Mouse (Mus musculus) myocyte (in vitro differentiated cells): ENCODE results near the gene Adpgk. TPM values are rescaled to one million over a fixed set of nuclear protein-coding genes. Genes with fewer than 3 reads are reported as not detected.

Experiments used
- H3K27me3 ChIP-seq: one replicate; pipeline ENCODE4 v1.6.1; 2011; ENCODE audit not compliant: control insufficient read depth, insufficient read depth, insufficient read length
- H3K36me3 ChIP-seq: one replicate; pipeline ENCODE4 v1.6.1; 2011; ENCODE audit not compliant: control insufficient read depth, insufficient read depth
- H3K4me2 ChIP-seq: one replicate; pipeline ENCODE4 v1.6.1; 2011; ENCODE audit warnings: low read depth, control low read depth
- H3K4me3 ChIP-seq: one replicate; pipeline ENCODE4 v1.5.1; 2011; ENCODE audit warnings: mild to moderate bottlenecking, control low read depth, moderate library complexity
- H3K79me2 ChIP-seq: one replicate; pipeline ENCODE4 v1.6.1; 2011; ENCODE audit not compliant: control insufficient read depth, insufficient read depth
- H3ac ChIP-seq: one replicate; pipeline ENCODE4 v1.6.1; 2011; ENCODE audit not compliant: control insufficient read depth, insufficient read length
- CEBPB ChIP-seq: IDR thresholded peaks from 2 replicates; pipeline ENCODE4 v1.6.1; 2011; ENCODE audit warnings: mild to moderate bottlenecking, moderate library complexity; ENCODE audit not compliant: poor library complexity, insufficient read depth, severe bottlenecking
- E2F4 ChIP-seq: IDR thresholded peaks from one replicate; pipeline ENCODE4 v1.6.1; 2011; ENCODE audit warnings: mild to moderate bottlenecking, control low read depth, moderate library complexity; ENCODE audit not compliant: insufficient read depth
- MAX ChIP-seq: IDR thresholded peaks from one replicate; pipeline ENCODE4 v1.6.1; 2011; ENCODE audit warnings: low read depth, mild to moderate bottlenecking, control low read depth
- MYOD1 ChIP-seq, 3 experiments: IDR thresholded peaks; one replicate each; pipeline ENCODE4 v1.6.1; 2011; ENCODE audit warnings: control low read depth in 2 of 3, low read depth in 2 of 3, mild to moderate bottlenecking in 2 of 3, moderate library complexity in 1 of 3; ENCODE audit not compliant: insufficient read length in 2 of 3, control insufficient read depth in 1 of 3
- MYOG ChIP-seq, 3 experiments: IDR thresholded peaks; one replicate each; pipeline ENCODE4 v1.6.1; 2011; ENCODE audit warnings: control low read depth in 2 of 3, low read depth in 2 of 3, mild to moderate bottlenecking in 2 of 3; ENCODE audit not compliant: insufficient read length in 2 of 3, control insufficient read depth in 1 of 3, insufficient read depth in 1 of 3
- POLR2A ChIP-seq: IDR thresholded peaks from one replicate; pipeline ENCODE4 v1.6.1; 2011; ENCODE audit warnings: low read depth, mild to moderate bottlenecking, control low read depth, moderate library complexity; ENCODE audit not compliant: insufficient read length
- POLR2AphosphoS2 ChIP-seq: IDR thresholded peaks from one replicate; pipeline ENCODE4 v1.6.1; 2011; ENCODE audit warnings: low read depth, control low read depth; ENCODE audit not compliant: insufficient read length
- SRF ChIP-seq: IDR thresholded peaks from one replicate; pipeline ENCODE4 v1.6.1; 2011; ENCODE audit warnings: low read depth; ENCODE audit not compliant: control insufficient read depth, insufficient read length
- TCF12 ChIP-seq: IDR thresholded peaks from one replicate; pipeline ENCODE4 v1.6.1; 2011; ENCODE audit warnings: mild to moderate bottlenecking, control low read depth; ENCODE audit not compliant: poor library complexity, insufficient read depth, severe bottlenecking
- TCF3 ChIP-seq: IDR thresholded peaks from one replicate; pipeline ENCODE4 v1.6.1; 2011; ENCODE audit warnings: low read depth, control low read depth; ENCODE audit not compliant: insufficient read length
- USF1 ChIP-seq: IDR thresholded peaks from one replicate; pipeline ENCODE4 v1.6.1; 2011; ENCODE audit warnings: low read depth, mild to moderate bottlenecking, control low read depth, moderate library complexity
- polyA plus RNA-seq: library from polyadenylated mRNA; unstranded; fragments of >200 nt; fragmentation: generic; extraction: Trizol; gene quantifications from one replicate; pipeline ENCODE4 v1.2.1, GENCODE M21; 2012; ENCODE audit warnings: missing spikeins

Gene Adpgk
- polyA plus RNA-seq, 1 experiment = 25.4 TPM

GRCm38 (mm10) chr9:59291688-59292492 lies 532 bp downstream of the Adpgk start:
- no peaks in the 10 kb centered on the region for H3K27me3 ChIP-seq
- peak overlapping the region; percentile 49 for H3K4me3 ChIP-seq
- H3K79me2 ChIP-seq = peaks cover 27% of the 10 kb centered on the region
- no peak for TF ChIP-seq USF1
- no peak for TF ChIP-seq POLR2A
- no peak for TF ChIP-seq TCF12
- TF ChIP-seq POLR2AphosphoS2 = no peak
- TF ChIP-seq MAX = no peak
- no peak for TF ChIP-seq CEBPB
- TF ChIP-seq MYOD1 (IDR thresholded peaks at IDR 0.05; ENCODE audit: control insufficient read depth in 1 of 3, insufficient read length in 2 of 3, low read depth in 2 of 3) = no peak
- no peak for TF ChIP-seq TCF3
- no peak for TF ChIP-seq SRF
- peak overlapping the region; percentile 83 for H3K4me2 ChIP-seq
- H3ac ChIP-seq = peak overlapping the region; percentile 46
- no peaks in the 10 kb centered on the region for H3K36me3 ChIP-seq

- H3K4me2 ChIP-seq = peak overlapping the region; percentile 83
- H3K36me3 ChIP-seq = no peaks in the 10 kb centered on the region
- H3K27me3 ChIP-seq = no peaks in the 10 kb centered on the region
- peak overlapping the region; percentile 46 for H3ac ChIP-seq
- H3K4me3 ChIP-seq = peak overlapping the region; percentile 49
- no peak for TF ChIP-seq SRF
- no peak for TF ChIP-seq E2F4
- TF ChIP-seq MYOD1 (IDR thresholded peaks at IDR 0.05; ENCODE audit: control insufficient read depth in 1 of 3, insufficient read length in 2 of 3, low read depth in 2 of 3) = no peak
- no peak for TF ChIP-seq CEBPB
- no peak for TF ChIP-seq MAX
- no peak for TF ChIP-seq POLR2A
- H3K79me2 ChIP-seq = peaks cover 27% of the 10 kb centered on the region
These were observed 1.1 kb downstream of the Adpgk start for GRCm38 (mm10) chr9:59292493-59292875.

- Histone ChIP-seq H3K27me3 (no peaks in the 10 kb centered on the region), H3K36me3 (peaks cover 24% of the 10 kb centered on the region)
- TF ChIP-seq TCF12 (no peak), POLR2A (no peak), E2F4 (no peak), SRF (no peak), TCF3 (no peak)
These were observed 5.1 kb downstream of the Adpgk start for GRCm38 (mm10) chr9:59296419-59296818.

GRCm38 (mm10) chr9:59307890-59308289 lies 16.5 kb downstream of the Adpgk start:
- Histone ChIP-seq H3K27me3 (no peaks in the 10 kb centered on the region), H3K36me3 (peaks cover 9% of the 10 kb centered on the region), H3ac (no peak overlapping the region), H3K79me2 (no peaks in the 10 kb centered on the region), H3K4me2 (no peak overlapping the region), H3K4me3 (no peak overlapping the region)
- TF ChIP-seq TCF3 = no peak
- TF ChIP-seq CEBPB = no peak
- no peak for TF ChIP-seq POLR2A
- no peak for TF ChIP-seq POLR2AphosphoS2
- TF ChIP-seq MYOD1 (IDR thresholded peaks at IDR 0.05; ENCODE audit: control insufficient read depth in 1 of 3, insufficient read length in 2 of 3, low read depth in 2 of 3) = no peak
- TF ChIP-seq MYOG (IDR thresholded peaks at IDR 0.05; ENCODE audit: control insufficient read depth in 1 of 3, insufficient read depth in 1 of 3, insufficient read length in 2 of 3, low read depth in 2 of 3) = no peak
- no peak for TF ChIP-seq TCF12
- no peak for TF ChIP-seq USF1
- TF ChIP-seq MAX = no peak

More at GRCm38 (mm10) chr9:59296419-59296818, 5.1 kb downstream of the Adpgk start:
- H3ac ChIP-seq = no peak overlapping the region
- H3K4me3 ChIP-seq = no peak overlapping the region
- no peak overlapping the region for H3K4me2 ChIP-seq
- peaks cover 27% of the 10 kb centered on the region for H3K79me2 ChIP-seq

- Histone ChIP-seq H3K79me2 (no peaks in the 10 kb centered on the region), H3ac (no peak overlapping the region), H3K27me3 (no peaks in the 10 kb centered on the region), H3K4me3 (no peak overlapping the region), H3K4me2 (peak overlapping the region; percentile 27), H3K36me3 (peaks cover 26% of the 10 kb centered on the region)
- no peak for TF ChIP-seq TCF12
- no peak for TF ChIP-seq MAX
These were observed 19.4 kb downstream of the Adpgk start for GRCm38 (mm10) chr9:59310582-59311283.
